Mouse (Mus musculus) heart, embryonic 11.5 days (tissue): ENCODE data around the gene Egfl7. TPM values are rescaled to one million over a fixed set of nuclear protein-coding genes. Genes with fewer than 3 reads are reported as not detected.

ENCODE experiments used
- ATAC-seq: fragments of 200-750 bp; cut with Nextera tagmentation; replicated peaks from 2 replicates; pipeline ENCODE4 v1.8.0; 2017; ENCODE audit warnings: moderate library complexity; ENCODE audit not compliant: insufficient number of reproducible peaks, low FRiP score, low TSS enrichment
- H3K27ac ChIP-seq: fragments of 300-500 bp; sonication (generic); 2 replicates; pipeline ENCODE4 v1.5.1; 2014; ENCODE audit warnings: mild to moderate bottlenecking, low read depth, low read length
- H3K27me3 ChIP-seq: fragments of 300-500 bp; sonication (generic); 2 replicates; pipeline ENCODE4 v1.6.1; 2014; ENCODE audit warnings: mild to moderate bottlenecking, low read length, mixed read lengths; ENCODE audit not compliant: control insufficient read depth, insufficient read depth
- H3K36me3 ChIP-seq: fragments of 300-500 bp; sonication (generic); 2 replicates; pipeline ENCODE4 v1.6.1; 2014; ENCODE audit warnings: mild to moderate bottlenecking, low read length, moderate library complexity, mixed read lengths; ENCODE audit not compliant: control insufficient read depth, insufficient read depth
- H3K4me1 ChIP-seq: fragments of 300-500 bp; sonication (generic); 2 replicates; pipeline ENCODE4 v1.6.1; 2014; ENCODE audit warnings: low read length; ENCODE audit not compliant: control insufficient read depth, insufficient read depth
- H3K4me2 ChIP-seq: fragments of 300-500 bp; sonication (generic); 2 replicates; pipeline ENCODE4 v1.6.1; 2014; ENCODE audit warnings: mild to moderate bottlenecking, moderate library complexity
- H3K4me3 ChIP-seq: fragments of 300-500 bp; sonication (generic); 2 replicates; pipeline ENCODE4 v1.5.1; 2014; ENCODE audit warnings: low read depth, low read length
- H3K9ac ChIP-seq: fragments of 300-500 bp; sonication (generic); 2 replicates; pipeline ENCODE4 v1.6.1; 2014; ENCODE audit warnings: mild to moderate bottlenecking, low read depth, low read length, moderate library complexity
- H3K9me3 ChIP-seq: fragments of 300-500 bp; sonication (generic); replicated peaks from 2 replicates; pipeline ENCODE4 v1.6.1; 2016; ENCODE audit warnings: low read length; ENCODE audit not compliant: control insufficient read depth
- WGBS: fragments of 180-500 bp; shearing (Covaris S2); extraction: QIAGEN DNeasy Blood & Tissue Kit; methylation state at CpG from one replicate; pipeline ENCODE4 v1.1.7; 2014; ENCODE audit not compliant: insufficient replicate concordance; 5-methylcytosine and 5-hydroxymethylcytosine counted together
- polyA plus RNA-seq: library from polyadenylated mRNA; unstranded; fragments of >200 nt; fragmentation: Nextera tagmentation; extraction: Ambion mirVana; gene quantifications from 2 replicates; pipeline ENCODE4 v1.2.1, GENCODE M21; 2014

Gene Egfl7
- polyA plus RNA-seq, 1 experiment from 2014 or later: 145 TPM

DNA sequence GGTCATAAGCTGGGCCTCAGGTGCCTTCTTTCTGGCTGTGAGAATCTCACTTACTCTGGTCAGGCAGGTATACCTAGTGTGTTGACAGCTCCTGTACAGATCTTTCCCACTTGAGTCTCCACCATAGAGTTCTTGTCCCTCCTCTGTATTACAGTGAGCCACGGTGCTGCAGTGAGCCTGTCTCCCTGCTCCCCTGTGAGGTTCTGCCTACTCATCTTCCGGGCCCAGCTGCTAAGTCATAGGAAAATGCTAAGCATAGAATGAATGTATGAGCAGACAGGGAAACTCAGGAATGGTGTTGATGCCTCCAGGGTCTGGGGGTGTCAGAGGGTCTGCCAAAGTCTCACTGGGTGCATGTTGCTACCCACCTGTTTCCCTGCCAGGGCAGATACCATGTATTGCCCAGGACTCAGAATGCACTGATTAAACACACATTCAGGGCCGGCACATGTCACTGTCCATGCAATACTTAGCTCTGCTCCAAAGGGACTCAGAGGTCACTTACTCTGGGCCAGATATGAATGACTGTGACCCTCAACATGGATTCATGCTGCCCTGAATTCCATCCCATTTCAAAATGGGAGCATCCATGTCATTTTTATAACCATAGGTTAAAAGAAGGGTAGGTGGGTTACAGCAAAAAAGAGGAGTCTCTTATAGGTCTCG lies 35.8 kb downstream of the Egfl7 start:
- Histone ChIP-seq H3K4me3 (no peak overlapping the region), H3K27me3 (no peaks in the 10 kb centered on the region), H3K27ac (no peak overlapping the region), H3K9me3 (no peaks in the 10 kb centered on the region), H3K9ac (no peak overlapping the region), H3K4me1 (no peaks in the 10 kb centered on the region), H3K36me3 (no peaks in the 10 kb centered on the region), H3K4me2 (no peak overlapping the region)
- WGBS: 71% methylated on average over 4 of the region's 4 CpGs
- ATAC-seq: no peak

DNA sequence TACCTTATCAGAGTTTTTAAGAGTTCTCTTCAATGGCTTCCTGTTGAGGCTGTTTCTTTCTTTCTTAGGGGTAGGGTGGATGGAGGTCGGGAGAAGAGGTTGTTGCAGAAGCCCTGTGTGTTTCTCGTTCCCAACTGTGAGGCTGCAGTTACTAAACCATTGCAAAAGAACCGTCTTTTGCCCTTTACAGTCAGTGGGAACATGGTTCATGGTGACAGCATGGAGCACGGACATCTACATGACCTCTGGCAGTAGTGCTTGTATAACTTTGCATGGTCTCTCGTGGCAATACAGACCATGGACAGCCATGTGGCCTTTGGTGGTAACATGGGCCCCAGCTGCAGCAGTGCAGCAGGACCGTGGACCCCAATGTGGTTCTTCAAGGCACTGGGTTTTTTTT lies 37.5 kb downstream of the Egfl7 start:
- Histone ChIP-seq H3K36me3 (no peaks in the 10 kb centered on the region), H3K9ac (no peak overlapping the region), H3K27me3 (no peaks in the 10 kb centered on the region), H3K4me3 (no peak overlapping the region), H3K9me3 (no peaks in the 10 kb centered on the region), H3K27ac (no peak overlapping the region), H3K4me2 (no peak overlapping the region), H3K4me1 (no peaks in the 10 kb centered on the region)
- 57% methylated on average over 6 of the region's 6 CpGs for WGBS
- no peak for ATAC-seq

DNA sequence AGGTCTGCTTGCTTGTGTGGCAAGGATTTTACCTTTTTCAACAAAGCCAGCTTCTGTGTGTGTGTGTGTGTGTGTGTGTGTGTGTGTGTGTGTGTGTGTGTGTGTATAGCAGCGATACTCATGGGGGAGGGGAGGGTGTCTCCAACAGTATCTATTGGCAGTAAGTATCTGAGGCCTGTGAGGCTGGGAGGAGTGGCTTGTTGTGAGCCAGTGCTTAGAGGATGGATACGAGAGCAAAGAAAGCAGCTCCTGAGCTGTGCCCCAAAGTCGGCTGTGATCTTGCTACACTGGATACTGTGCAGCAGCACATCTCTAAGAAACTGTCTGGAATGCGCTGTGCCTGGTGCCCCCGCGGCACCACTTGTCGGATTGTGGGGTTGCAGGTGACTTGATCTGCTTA lies 38.1 kb downstream of the Egfl7 start:
- Histone ChIP-seq H3K27me3 (no peaks in the 10 kb centered on the region), H3K4me1 (no peaks in the 10 kb centered on the region), H3K4me2 (no peak overlapping the region), H3K4me3 (no peak overlapping the region), H3K9me3 (no peaks in the 10 kb centered on the region), H3K27ac (no peak overlapping the region), H3K9ac (no peak overlapping the region), H3K36me3 (no peaks in the 10 kb centered on the region)
- no peak for ATAC-seq
- WGBS: 53% methylated on average over 7 of the region's 7 CpGs

DNA sequence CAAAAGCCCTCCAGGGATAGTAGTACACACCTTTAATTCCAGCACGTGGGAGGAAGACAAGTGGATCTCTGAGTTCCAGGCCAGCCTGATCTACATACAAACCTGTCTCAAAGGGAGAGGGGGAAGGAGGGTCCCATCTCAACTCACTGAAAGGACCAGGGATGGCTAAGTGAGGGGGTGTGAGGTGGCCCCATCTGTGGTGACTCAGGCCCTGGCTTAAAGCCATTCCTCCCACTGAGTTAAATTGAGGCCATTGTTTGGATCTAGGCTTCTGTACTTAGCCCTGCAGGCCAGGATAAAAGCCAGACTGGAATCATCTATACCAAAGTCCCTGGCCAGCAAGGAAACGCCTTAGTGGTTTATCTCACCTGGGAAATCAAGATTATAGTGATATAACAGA lies 41.4 kb downstream of the Egfl7 start:
- Histone ChIP-seq H3K4me2 (no peak overlapping the region), H3K27me3 (no peaks in the 10 kb centered on the region), H3K9ac (no peak overlapping the region), H3K4me1 (no peaks in the 10 kb centered on the region), H3K27ac (no peak overlapping the region), H3K9me3 (no peaks in the 10 kb centered on the region), H3K4me3 (no peak overlapping the region), H3K36me3 (no peaks in the 10 kb centered on the region)
- 48% methylated on average over 2 of the region's 2 CpGs for WGBS
- no peak for ATAC-seq

DNA sequence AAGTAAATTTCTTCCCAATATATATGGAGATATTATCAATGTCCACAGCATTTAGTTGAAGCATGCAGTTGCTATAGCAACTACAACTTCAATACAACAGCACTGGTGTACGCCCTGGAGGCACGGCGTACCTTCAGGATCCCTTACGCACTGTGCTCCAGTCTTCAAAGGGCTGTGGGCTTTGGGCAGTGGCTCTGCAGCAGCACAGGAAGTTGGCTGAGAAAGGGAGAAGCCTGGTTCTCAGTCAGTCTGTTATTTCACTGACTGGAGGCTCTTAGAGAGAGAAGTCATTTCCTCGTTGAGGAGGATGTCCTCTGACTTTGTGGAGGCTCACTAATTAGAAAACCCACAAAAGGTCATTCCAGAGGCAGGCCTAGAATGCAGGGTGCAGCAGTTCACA lies 43.2 kb downstream of the Egfl7 start:
- H3K4me3 ChIP-seq: no peak overlapping the region
- no peak for ATAC-seq
- 69% methylated on average over 5 of the region's 5 CpGs for WGBS
- H3K27ac ChIP-seq: no peak overlapping the region
- H3K4me1 ChIP-seq: 0 out of 2 replicates have a peak, but pooled peaks cover 3% of the 10 kb centered on the region
- no peak overlapping the region for H3K9ac ChIP-seq
- 0 out of 2 replicates have a peak, but pooled peaks cover 2% of the 10 kb centered on the region for H3K27me3 ChIP-seq
- H3K36me3 ChIP-seq: no peaks in the 10 kb centered on the region
- no peaks in the 10 kb centered on the region for H3K9me3 ChIP-seq
- no peak overlapping the region for H3K4me2 ChIP-seq

DNA sequence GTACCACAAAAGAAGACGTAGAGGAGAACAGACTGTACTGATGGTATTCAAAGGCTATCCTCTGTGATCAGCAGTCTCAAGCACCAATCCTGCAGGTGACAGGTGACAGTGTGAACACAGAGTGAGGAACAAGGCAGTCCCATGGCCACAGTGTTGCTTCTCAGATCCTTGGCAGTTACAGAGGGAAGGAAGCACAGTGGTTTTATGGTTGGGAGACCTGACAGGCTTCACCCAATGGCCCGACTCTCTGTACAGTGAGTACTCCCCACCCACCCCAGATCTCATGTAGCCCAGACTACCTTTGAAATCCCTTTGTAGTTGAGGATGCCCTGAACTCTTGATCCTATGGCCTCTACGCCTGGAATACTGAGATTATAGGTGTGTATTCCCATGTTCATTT lies 45.6 kb downstream of the Egfl7 start:
- H3K27me3 ChIP-seq: 0 out of 2 replicates have a peak, but pooled peaks cover 2% of the 10 kb centered on the region
- no peaks in the 10 kb centered on the region for H3K36me3 ChIP-seq
- no peaks in the 10 kb centered on the region for H3K9me3 ChIP-seq
- 75% methylated on average over 3 of the region's 3 CpGs for WGBS
- H3K27ac ChIP-seq: no peak overlapping the region
- H3K4me1 ChIP-seq: peaks cover 8% of the 10 kb centered on the region; the same call in 1 of the 2 replicates
- no peak for ATAC-seq
- no peak overlapping the region for H3K9ac ChIP-seq
- H3K4me3 ChIP-seq: no peak overlapping the region
- no peak overlapping the region for H3K4me2 ChIP-seq

DNA sequence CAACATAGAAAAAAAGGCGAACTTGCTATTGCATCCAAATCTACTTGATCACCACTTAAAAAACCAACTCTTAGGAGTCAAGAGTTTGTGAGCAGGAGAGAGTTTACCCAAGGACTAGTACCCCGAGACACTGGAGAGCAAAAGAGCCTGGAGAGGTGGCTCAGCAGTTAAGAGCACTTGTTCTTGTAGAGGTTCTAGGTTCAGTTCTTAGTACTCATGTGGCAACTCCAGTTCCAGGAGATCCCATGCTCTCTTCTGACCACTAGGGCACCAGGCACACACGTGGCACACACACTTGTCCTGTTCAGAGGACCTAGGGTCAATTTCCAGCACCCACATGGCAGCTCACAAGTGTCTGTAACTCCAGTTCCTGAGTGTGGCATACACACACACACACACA lies 46.3 kb downstream of the Egfl7 start:
- Histone ChIP-seq H3K9me3 (no peaks in the 10 kb centered on the region), H3K27ac (no peak overlapping the region), H3K4me2 (no peak overlapping the region), H3K9ac (no peak overlapping the region), H3K4me3 (no peak overlapping the region), H3K36me3 (no peaks in the 10 kb centered on the region), H3K27me3 (0 out of 2 replicates have a peak, but pooled peaks cover 2% of the 10 kb centered on the region), H3K4me1 (peaks cover 8% of the 10 kb centered on the region; the same call in 1 of the 2 replicates)
- no peak for ATAC-seq
- 60% methylated on average over 3 of the region's 3 CpGs for WGBS

DNA sequence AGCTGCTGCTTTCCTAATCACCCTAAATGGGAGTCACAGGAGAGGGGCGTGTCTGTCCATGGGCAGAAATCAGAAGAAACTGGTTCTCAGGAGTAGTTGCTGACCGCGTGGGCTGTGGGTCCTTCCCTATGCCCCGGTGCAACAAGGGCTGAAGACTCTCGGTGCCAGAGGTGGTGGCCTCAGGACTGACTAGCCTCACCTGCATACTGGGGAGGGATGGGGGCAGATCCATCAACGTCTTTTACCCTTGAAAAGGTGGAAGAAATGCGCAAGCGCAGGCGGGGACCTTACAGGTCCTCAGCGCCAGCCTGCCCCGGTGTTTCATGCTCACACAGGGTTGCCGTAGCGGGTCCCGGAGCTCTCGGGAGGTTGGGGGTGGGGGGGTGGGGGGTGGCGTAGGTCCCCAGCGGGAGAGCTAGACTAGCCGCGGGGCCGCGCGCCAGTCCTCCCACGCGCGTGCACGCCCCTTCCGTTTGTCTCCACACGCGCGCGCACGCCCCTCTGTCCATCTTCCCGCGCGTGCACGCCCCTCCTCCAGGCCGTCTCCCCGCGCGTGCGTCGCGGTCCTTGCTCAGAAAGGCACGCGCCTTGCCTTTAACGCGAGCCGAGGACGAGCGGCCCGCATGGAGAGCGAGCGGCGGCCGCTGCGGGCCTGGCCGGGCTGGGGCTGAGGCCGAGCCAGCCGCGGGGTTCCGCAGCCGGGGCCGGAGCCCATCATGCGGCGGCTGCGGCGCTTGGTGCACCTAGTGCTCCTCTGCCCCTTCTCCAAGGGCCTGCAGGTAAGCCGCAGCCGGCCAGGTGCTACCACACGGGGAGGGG lies 48.3 kb downstream of the Egfl7 start, which contains the start of gene Fam69b:
TSS of gene Fam69b (plus strand) at position 537 of the 819 bp plus-strand sequence.
- WGBS: 2% methylated on average over 70 of the region's 70 CpGs
- Histone ChIP-seq H3K4me1 (peaks cover 8% of the 10 kb centered on the region; the same call in 1 of the 2 replicates), H3K9ac (peak within 1 kb of the TSS; percentile 86), H3K27ac (no peak within 1 kb of the TSS), H3K36me3 (no peaks in the 10 kb centered on the region), H3K27me3 (0 out of 2 replicates have a peak, but pooled peaks cover 2% of the 10 kb centered on the region), H3K4me3 (peak within 1 kb of the TSS; percentile 70), H3K9me3 (no peaks in the 10 kb centered on the region), H3K4me2 (peak within 1 kb of the TSS; percentile 96)
- peak; percentile 24; the same call in 1 of the 2 replicates for ATAC-seq
